Mouse (Mus musculus) bone marrow, adult 2 months (tissue): ENCODE data around the gene Masp2.
A peak's percentile ranks its signal among the peaks of the same experiment; 100 is the strongest.

ENCODE experiments used
- CTCF ChIP-seq: fragments of 200-500 bp; IDR thresholded peaks from 2 replicates; pipeline ENCODE4 v1.5.1; 2011; ENCODE audit warnings: low read length, control low read depth; ENCODE audit not compliant: control insufficient read depth, insufficient read depth
- POLR2A ChIP-seq: fragments of 200-500 bp; IDR thresholded peaks from 2 replicates; pipeline ENCODE4 v1.6.1; 2011; ENCODE audit warnings: low read depth, mild to moderate bottlenecking, control low read depth, low read length, borderline replicate concordance; ENCODE audit not compliant: control insufficient read depth

- TF ChIP-seq CTCF (no peak), POLR2A (peak; percentile 97)
These were observed 24.4 kb downstream of the Masp2 start, which contains the start of gene Tardbp for GRCm38 (mm10) chr4:148626623-148627185.
